Mouse (Mus musculus) liver, adult (tissue): Measurements from ENCODE around the gene Unc5c.

Experiments
- GATA4 ChIP-seq: IDR thresholded peaks from 2 replicates; pipeline ENCODE4 v1.6.1; 2014; ENCODE audit warnings: mild to moderate bottlenecking, low read length; ENCODE audit not compliant: insufficient replicate concordance

The Unc5c gene

GRCm38 (mm10) chr3:141854339-141854738 is 389.3 kb downstream of the Unc5c start:
- TF ChIP-seq GATA4 = no peak

DNA sequence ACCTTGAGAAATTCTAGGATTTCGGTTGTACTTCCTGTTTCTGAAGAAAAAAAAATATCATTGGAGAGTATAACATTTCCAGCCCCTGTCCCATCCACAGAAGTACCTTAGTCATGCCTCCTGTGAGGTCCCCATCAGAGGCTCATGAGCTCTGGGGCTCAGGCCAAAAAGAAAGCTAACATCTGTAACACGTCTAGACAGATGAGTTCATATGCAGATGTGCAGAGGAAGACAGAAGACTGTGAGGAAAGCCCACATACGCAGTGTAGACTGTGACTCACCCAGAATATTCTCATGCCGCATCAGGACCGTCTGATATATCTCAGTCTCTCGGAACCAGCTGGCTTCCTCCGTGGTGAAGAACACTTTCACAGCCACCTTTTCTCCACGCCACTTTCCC is 392.1 kb downstream of the Unc5c start:
- TF ChIP-seq GATA4 = no peak

DNA sequence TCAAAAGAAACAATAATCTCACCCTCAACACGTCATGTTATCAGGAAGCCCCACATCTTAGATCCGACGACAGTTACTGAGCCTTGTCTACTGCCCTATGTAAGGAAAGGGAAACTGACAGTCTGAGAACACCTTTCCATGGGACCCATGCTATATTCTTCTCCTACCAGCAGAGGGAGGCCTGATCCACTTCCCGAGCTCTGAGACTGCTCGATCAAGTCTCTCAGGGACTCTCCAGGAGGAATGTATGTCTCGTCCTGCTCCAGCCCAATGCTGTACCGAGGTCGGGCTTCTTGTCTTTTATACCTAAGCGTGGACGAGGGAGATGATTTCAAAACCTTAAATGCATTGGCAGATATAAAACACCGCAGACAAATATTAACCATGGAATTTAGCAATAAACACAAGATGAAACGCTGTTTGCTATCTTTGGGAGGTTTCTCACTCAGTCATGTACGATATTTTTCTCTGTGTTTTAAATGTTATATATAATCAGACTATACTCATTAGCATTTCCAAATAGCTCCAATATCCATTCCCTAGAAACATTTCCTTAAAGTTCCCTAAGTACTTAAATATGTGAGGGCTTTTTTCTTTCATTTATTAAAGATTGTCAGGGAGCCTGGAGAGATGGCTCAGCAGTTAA is 397.9 kb downstream of the Unc5c start:
- TF ChIP-seq GATA4 = no peak

GRCm38 (mm10) chr3:141871805-141872204 is 406.8 kb downstream of the Unc5c start:
- no peak for TF ChIP-seq GATA4

GRCm38 (mm10) chr3:141872337-141873042 is 407.5 kb downstream of the Unc5c start:
- TF ChIP-seq GATA4 = no peak

GRCm38 (mm10) chr3:141882496-141882895 is 417.5 kb downstream of the Unc5c start:
- no peak for TF ChIP-seq GATA4

GRCm38 (mm10) chr3:141884190-141884589 is 419.2 kb downstream of the Unc5c start:
- TF ChIP-seq GATA4 = no peak
